Mouse (Mus musculus): Measurements from ENCODE around the gene Svs5. TPM values are rescaled to one million over a fixed set of nuclear protein-coding genes. Genes with fewer than 3 reads are reported as not detected.

Svs5 gene
- polyA plus RNA-seq (2017; shearing (Covaris generic)) = not detected

GRCm38 (mm10) chr2:164332440-164332839 is at the start of gene Svs5:
Svs5 (plus strand) TSS chr2:164332740.

DNA sequence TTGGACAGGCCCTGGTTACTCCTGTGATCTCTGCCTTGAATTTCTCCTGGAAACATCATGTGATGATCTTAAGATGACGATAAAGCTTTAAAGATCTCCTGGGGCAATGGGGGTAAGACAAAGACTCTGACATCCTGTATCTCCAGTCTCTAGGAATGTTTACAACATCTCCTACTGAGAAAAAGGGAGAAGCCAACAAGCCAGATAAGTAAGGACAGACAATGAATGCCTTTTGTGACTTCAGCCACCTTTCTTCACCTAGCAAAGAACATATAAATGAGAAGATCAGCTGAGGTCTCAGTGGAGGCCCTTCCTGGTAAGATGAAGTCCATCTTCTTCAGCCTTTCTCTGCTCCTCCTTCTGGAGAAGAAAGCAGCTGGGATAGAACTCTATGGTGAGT is 43.6 kb upstream of the Svs5 start, which contains the start of gene Svs3a:
Gene Svs3a (plus strand): TSS at position 301 of the 400 bp plus-strand sequence.

DNA sequence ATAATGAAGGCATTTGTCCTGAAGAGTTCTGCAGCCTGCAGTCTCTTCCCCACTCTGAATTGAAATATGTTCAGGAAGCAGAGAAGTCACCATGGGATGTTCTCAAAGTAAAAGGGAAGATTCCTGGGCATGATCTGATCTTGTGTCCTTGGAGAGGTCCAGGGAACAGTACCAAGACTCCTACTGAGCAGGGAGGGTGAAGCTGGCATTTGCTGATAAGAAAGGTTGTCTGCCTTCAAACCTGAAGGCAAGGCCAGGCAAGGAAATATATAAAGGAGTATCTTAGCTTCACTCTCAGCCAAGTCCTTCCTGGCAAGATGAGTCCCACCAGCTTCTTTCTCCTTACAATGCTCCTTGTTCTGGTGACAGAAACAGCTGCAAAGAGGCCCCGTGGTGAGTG is 16.1 kb upstream of the Svs5 start, which contains the start of gene Svs6:
Gene Svs6 (plus strand): TSS at position 301 of the 400 bp plus-strand sequence.

Other genes with a start within 250 kb of the Svs5 start
- gene Kcns1, start 161.6 kb upstream of the Svs5 start, polyA plus RNA-seq (2017; shearing (Covaris generic)) = 0.13 TPM
- gene Wfdc5, start 150.0 kb upstream of the Svs5 start, polyA plus RNA-seq (2017; shearing (Covaris generic)) = 0.38 TPM
- not detected for gene Wfdc12, start 142.1 kb upstream of the Svs5 start, polyA plus RNA-seq (2017; shearing (Covaris generic))
- not detected for gene Wfdc15a, start 132.6 kb upstream of the Svs5 start, polyA plus RNA-seq (2017; shearing (Covaris generic))
- not detected for gene Wfdc15b, start 111.1 kb upstream of the Svs5 start, polyA plus RNA-seq (2017; shearing (Covaris generic))
- gene Svs2, start 94.3 kb upstream of the Svs5 start, polyA plus RNA-seq (2017; shearing (Covaris generic)) = not detected
- not detected for gene Svs3b, start 76.1 kb upstream of the Svs5 start, polyA plus RNA-seq (2017; shearing (Covaris generic))
- not detected for gene Svs4, start 54.3 kb upstream of the Svs5 start, polyA plus RNA-seq (2017; shearing (Covaris generic))
- not detected for gene Svs3a, start 43.5 kb upstream of the Svs5 start, polyA plus RNA-seq (2017; shearing (Covaris generic))
- gene Svs6, start 16.0 kb upstream of the Svs5 start, polyA plus RNA-seq (2017; shearing (Covaris generic)) = not detected
- gene Slpi, start 56.4 kb downstream of the Svs5 start, polyA plus RNA-seq (2017; shearing (Covaris generic)) = 12.2 TPM
- 0.71 TPM for gene Rbpjl, start 70.4 kb downstream of the Svs5 start, polyA plus RNA-seq (2017; shearing (Covaris generic))
- gene Matn4, start 72.4 kb downstream of the Svs5 start, polyA plus RNA-seq (2017; shearing (Covaris generic)) = 0.69 TPM
- 0.63 TPM for gene Sdc4, start 111.1 kb downstream of the Svs5 start, polyA plus RNA-seq (2017; shearing (Covaris generic))
- gene Sys1, start 124.2 kb downstream of the Svs5 start, polyA plus RNA-seq (2017; shearing (Covaris generic)) = 86.9 TPM
- 11.7 TPM for gene Gm20458, start 128.2 kb downstream of the Svs5 start, polyA plus RNA-seq (2017; shearing (Covaris generic))
- 0.41 TPM for gene Trp53tg5, start 141.0 kb downstream of the Svs5 start, polyA plus RNA-seq (2017; shearing (Covaris generic))
- gene Dbndd2, start 153.4 kb downstream of the Svs5 start, polyA plus RNA-seq (2017; shearing (Covaris generic)) = 1.6 TPM
- 12.8 TPM for gene Pigt, start 164.8 kb downstream of the Svs5 start, polyA plus RNA-seq (2017; shearing (Covaris generic))
- not detected for gene Wfdc2, start 229.7 kb downstream of the Svs5 start, polyA plus RNA-seq (2017; shearing (Covaris generic))
- gene Spint3, start 240.7 kb downstream of the Svs5 start, polyA plus RNA-seq (2017; shearing (Covaris generic)) = not detected

Data from effector memory CD4-positive, alpha-beta T cell, adult 7 months (primary cell).